Mouse (Mus musculus) neural tube, embryonic 11.5 days (tissue): ENCODE measurements around the gene Igf2bp3. TPM values are rescaled to one million over a fixed set of nuclear protein-coding genes. Genes with fewer than 3 reads are reported as not detected.

Experiments
- ATAC-seq: fragments of 200-750 bp; cut with Nextera tagmentation; 2 replicates; pipeline ENCODE4 v1.8.0; 2017; ENCODE audit warnings: moderate number of reproducible peaks, mild to moderate bottlenecking, moderate TSS enrichment, moderate library complexity; ENCODE audit not compliant: insufficient read depth, low FRiP score, low TSS enrichment
- DNase-seq: peaks from one replicate; pipeline ENCODE4 v3.0.0-alpha.2; 2015; ENCODE audit warnings: low spot score
- H3K27ac ChIP-seq: fragments of 300-500 bp; sonication (generic); 2 replicates; pipeline ENCODE4 v1.5.1; 2014; ENCODE audit warnings: low read depth, mild to moderate bottlenecking, low read length
- H3K27me3 ChIP-seq: fragments of 300-500 bp; sonication (generic); 2 replicates; pipeline ENCODE4 v1.6.1; 2014; ENCODE audit warnings: mild to moderate bottlenecking, low read length, mixed read lengths; ENCODE audit not compliant: control insufficient read depth, insufficient read depth
- H3K36me3 ChIP-seq: fragments of 300-500 bp; sonication (generic); 2 replicates; pipeline ENCODE4 v1.6.1; 2014; ENCODE audit warnings: mild to moderate bottlenecking, low read length, moderate library complexity, mixed read lengths; ENCODE audit not compliant: control insufficient read depth, insufficient read depth
- H3K4me1 ChIP-seq: fragments of 300-500 bp; sonication (generic); 2 replicates; pipeline ENCODE4 v1.6.1; 2014; ENCODE audit warnings: low read length, mixed read lengths; ENCODE audit not compliant: control insufficient read depth, insufficient read depth
- H3K4me2 ChIP-seq: fragments of 300-500 bp; sonication (generic); 2 replicates; pipeline ENCODE4 v1.6.1; 2014; ENCODE audit warnings: low read depth, mild to moderate bottlenecking, moderate library complexity
- H3K4me3 ChIP-seq: fragments of 300-500 bp; sonication (generic); 2 replicates; pipeline ENCODE4 v1.5.1; 2014; ENCODE audit warnings: low read depth, low read length
- H3K9ac ChIP-seq: fragments of 300-500 bp; sonication (generic); 2 replicates; pipeline ENCODE4 v1.6.1; 2014; ENCODE audit warnings: mild to moderate bottlenecking, low read length
- H3K9me3 ChIP-seq: fragments of 300-500 bp; sonication (generic); 2 replicates; pipeline ENCODE4 v1.6.1; 2016; ENCODE audit warnings: low read length; ENCODE audit not compliant: control insufficient read depth
- WGBS: fragments of 180-500 bp; shearing (Covaris S2); extraction: QIAGEN DNeasy Blood & Tissue Kit; methylation state at CpG from one replicate; pipeline ENCODE4 v1.1.7; 2014; 5-methylcytosine and 5-hydroxymethylcytosine counted together
- polyA plus RNA-seq: library from polyadenylated mRNA; unstranded; fragments of >200 nt; fragmentation: Nextera tagmentation; extraction: Ambion mirVana; gene quantifications from 2 replicates; pipeline ENCODE4 v1.2.1, GENCODE M21; 2014

Igf2bp3 gene
- polyA plus RNA-seq, 1 experiment from 2014 or later = 130 TPM

DNA sequence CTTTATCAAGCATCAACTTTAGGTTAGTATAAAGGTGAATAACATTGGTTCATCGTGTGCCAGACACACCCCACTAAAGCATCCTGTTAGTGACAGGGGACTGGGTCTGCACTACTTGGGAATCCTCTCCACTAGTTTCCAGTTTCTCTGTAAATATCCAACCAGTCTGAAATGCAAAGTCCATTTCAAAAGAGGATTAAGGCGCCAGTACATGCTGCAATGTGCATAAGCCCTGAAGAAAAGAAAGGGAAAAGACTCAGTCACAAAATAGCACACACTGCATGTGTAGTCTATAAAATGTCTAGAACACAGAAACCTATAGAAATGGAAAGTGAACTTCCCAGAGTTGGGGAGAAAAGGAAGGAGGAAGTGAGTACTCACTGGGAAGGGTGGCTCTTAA lies 68.3 kb downstream of the Igf2bp3 start:
- Histone ChIP-seq H3K27me3 (no peaks in the 10 kb centered on the region), H3K27ac (no peak overlapping the region), H3K4me1 (no peaks in the 10 kb centered on the region), H3K9me3 (no peaks in the 10 kb centered on the region), H3K4me3 (no peak overlapping the region), H3K36me3 (no peaks in the 10 kb centered on the region), H3K4me2 (no peak overlapping the region), H3K9ac (no peak overlapping the region)
- WGBS = 87% methylated on average over 2 of the region's 2 CpGs
- ATAC-seq (no peak), DNase-seq (no peak)

GRCm38 (mm10) chr6:49142428-49142827 lies 72.3 kb downstream of the Igf2bp3 start:
- H3K4me1 ChIP-seq = no peaks in the 10 kb centered on the region
- no peak overlapping the region for H3K4me2 ChIP-seq
- H3K9ac ChIP-seq = no peak overlapping the region
- ATAC-seq (no peak), DNase-seq (no peak)
- H3K27me3 ChIP-seq = no peaks in the 10 kb centered on the region
- no peak overlapping the region for H3K4me3 ChIP-seq
- WGBS = 87% methylated on average over 9 of the region's 9 CpGs
- no peak overlapping the region for H3K27ac ChIP-seq
- no peaks in the 10 kb centered on the region for H3K9me3 ChIP-seq
- no peaks in the 10 kb centered on the region for H3K36me3 ChIP-seq

DNA sequence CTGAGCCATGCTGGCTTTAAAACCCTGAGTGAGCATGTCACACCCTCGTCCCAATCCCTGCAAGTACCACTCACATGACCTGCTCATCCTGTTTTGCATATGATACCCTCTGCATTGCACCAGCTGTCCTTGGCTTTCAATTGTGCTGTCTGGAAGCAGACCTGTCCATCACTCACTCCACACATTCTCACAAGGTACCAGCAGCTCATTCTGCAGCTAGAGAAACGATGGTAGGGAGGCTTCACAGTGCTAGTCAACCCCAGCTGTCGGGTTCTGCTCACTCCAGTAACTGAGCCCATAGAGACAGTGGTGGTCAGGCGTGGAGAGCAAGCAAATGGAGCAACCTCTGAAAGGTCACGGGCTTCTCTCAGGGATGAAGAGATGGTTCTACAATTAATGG lies 73.6 kb downstream of the Igf2bp3 start:
- H3K36me3 ChIP-seq = no peaks in the 10 kb centered on the region
- DNase-seq = no peak
- no peaks in the 10 kb centered on the region for H3K4me1 ChIP-seq
- no peak overlapping the region for H3K9ac ChIP-seq
- H3K4me2 ChIP-seq = no peak overlapping the region
- H3K27me3 ChIP-seq = no peaks in the 10 kb centered on the region
- H3K27ac ChIP-seq = no peak overlapping the region
- 85% methylated on average over 5 of the region's 5 CpGs for WGBS
- no peak overlapping the region for H3K4me3 ChIP-seq
- no peaks in the 10 kb centered on the region for H3K9me3 ChIP-seq
- no peak for ATAC-seq

DNA sequence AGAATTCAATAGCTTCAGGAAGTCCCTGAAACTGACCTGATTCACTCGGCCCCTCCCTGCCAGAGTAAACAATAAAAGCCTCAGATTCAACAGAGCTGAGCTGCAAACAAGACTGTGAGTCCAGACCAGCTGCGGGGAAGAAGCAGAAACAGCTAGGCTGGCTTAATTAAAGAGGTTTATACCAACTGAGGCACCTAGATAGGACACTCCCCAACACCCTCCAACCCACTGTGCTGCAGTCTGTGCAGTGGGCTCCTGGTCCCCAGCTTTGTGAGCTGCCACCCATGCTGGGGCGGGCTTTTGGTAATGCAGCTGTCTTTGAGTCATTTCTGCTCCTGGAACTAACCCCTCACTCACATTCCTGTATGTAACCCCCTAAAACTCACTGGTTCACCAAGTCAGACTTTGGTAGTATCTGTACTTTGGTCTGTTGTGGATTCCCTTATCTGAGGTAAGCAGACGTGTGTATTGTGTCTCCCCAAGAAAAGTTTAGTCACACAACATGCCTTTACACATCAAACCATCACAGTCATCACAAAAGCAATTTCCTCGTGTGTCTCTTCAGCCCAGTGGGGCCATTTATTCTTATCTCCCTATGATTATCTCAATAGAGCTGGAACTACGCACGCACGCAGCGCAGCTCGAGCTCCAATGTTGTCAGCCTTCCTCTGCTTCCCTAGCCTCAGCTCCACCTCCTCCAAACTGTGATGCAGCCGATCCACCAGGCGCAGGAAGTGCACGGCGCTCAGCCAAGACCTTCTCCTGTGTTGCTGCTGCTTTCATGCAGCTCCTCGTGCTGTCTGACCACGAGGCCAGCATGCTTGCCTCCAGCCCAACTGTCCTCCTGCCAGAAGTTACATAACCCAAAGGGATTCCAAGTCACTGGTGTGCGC lies 76.4 kb downstream of the Igf2bp3 start:
- Histone ChIP-seq H3K4me2 (no peak overlapping the region), H3K9ac (no peak overlapping the region), H3K27ac (no peak overlapping the region), H3K4me1 (peaks cover 3% of the 10 kb centered on the region; the same call in 1 of the 2 replicates), H3K9me3 (no peaks in the 10 kb centered on the region), H3K27me3 (no peaks in the 10 kb centered on the region), H3K4me3 (no peak overlapping the region), H3K36me3 (no peaks in the 10 kb centered on the region)
- 87% methylated on average over 17 of the region's 17 CpGs for WGBS
- DNase-seq (no peak), ATAC-seq (no peak)

DNA sequence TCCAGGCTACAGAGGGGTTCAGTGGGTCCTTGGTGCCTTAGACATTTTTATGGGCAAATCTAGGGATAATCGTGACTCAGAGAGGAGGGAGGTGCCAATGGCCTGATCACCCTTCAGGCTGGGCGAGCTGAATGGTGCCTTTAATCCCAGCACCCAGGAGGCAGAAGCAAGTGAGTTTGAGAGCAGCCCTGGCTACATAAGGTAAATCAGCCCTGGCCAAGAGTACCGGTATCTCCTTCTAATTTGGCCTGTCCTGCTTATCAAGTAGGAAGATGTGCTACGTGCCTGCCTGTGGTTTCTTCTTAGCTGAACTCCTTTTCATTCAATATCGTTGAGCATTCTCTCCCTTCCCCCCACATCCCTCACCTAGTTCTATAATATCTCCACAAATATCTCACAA lies 78.0 kb downstream of the Igf2bp3 start:
- no peak overlapping the region for H3K4me2 ChIP-seq
- H3K4me3 ChIP-seq = no peak overlapping the region
- no peaks in the 10 kb centered on the region for H3K27me3 ChIP-seq
- H3K9ac ChIP-seq = no peak overlapping the region
- H3K27ac ChIP-seq = no peak overlapping the region
- no peaks in the 10 kb centered on the region for H3K9me3 ChIP-seq
- peaks cover 3% of the 10 kb centered on the region; the same call in 1 of the 2 replicates for H3K4me1 ChIP-seq
- WGBS = 72% methylated on average over 5 of the region's 5 CpGs
- DNase-seq (no peak), ATAC-seq (no peak)
- no peaks in the 10 kb centered on the region for H3K36me3 ChIP-seq

DNA sequence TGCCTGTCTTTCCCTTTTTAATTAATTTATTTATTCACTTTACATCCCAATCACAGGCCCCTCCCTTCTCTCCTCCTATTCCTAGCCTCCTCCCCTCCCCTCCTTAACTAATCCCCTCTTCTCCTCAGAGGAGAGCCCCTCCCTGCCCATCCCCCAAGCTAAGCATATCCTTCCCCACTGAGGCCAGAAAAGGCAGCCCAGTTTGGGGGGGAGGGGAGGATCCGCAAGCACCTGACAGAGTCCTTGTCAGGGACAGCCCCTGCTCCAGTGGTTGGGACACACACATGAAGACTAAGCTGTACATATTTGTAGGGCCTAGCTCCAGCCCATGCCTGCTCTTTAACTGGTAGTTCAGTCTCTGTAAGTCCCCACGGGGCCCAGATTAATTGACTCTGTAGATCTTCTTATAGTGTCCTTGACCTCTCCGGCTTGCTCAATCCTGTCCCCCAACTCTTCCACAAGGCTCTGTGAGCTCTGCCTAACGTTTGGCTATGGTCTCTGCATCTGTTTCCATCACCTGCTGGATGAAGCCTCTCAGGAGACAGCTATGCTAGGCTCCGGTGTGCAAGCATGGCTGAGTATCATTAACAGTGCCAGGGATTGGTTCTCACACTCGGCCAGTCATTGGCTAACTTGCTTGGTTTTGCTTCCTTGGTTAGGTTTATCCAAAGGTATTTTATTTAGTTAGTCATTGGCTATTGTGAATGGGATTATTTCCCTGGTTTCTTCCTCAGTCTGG lies 82.2 kb downstream of the Igf2bp3 start:
- no peaks in the 10 kb centered on the region for H3K9me3 ChIP-seq
- ATAC-seq (no peak), DNase-seq (no peak)
- no peak overlapping the region for H3K4me2 ChIP-seq
- WGBS = 58% methylated on average over 6 of the region's 6 CpGs
- H3K4me1 ChIP-seq = peaks cover 3% of the 10 kb centered on the region; the same call in 1 of the 2 replicates
- no peaks in the 10 kb centered on the region for H3K27me3 ChIP-seq
- H3K4me3 ChIP-seq = no peak overlapping the region
- no peak overlapping the region for H3K9ac ChIP-seq
- no peak overlapping the region for H3K27ac ChIP-seq
- H3K36me3 ChIP-seq = no peaks in the 10 kb centered on the region

DNA sequence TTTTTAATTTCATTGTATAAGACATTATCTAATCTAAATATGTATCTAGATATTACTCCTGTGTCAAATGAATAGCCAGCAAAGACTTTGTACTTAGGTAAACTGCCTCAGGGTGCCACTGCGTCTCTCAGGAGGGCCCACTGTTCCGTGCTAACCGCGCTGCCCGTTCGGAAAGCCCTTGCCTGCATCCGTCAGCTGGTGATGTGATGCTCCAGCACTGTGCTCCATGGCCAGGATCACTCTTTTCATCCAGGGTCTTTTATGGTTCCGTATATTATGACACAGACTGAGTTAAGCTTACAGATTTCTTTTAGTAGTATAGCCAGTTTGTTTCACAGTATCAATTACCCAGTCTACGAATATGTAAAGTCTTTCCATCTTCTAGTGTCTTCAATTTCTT lies 82.9 kb downstream of the Igf2bp3 start:
- no peak overlapping the region for H3K4me2 ChIP-seq
- no peak overlapping the region for H3K9ac ChIP-seq
- H3K4me3 ChIP-seq = no peak overlapping the region
- ATAC-seq (no peak), DNase-seq (no peak)
- no peak overlapping the region for H3K27ac ChIP-seq
- H3K4me1 ChIP-seq = peaks cover 3% of the 10 kb centered on the region; the same call in 1 of the 2 replicates
- no peaks in the 10 kb centered on the region for H3K27me3 ChIP-seq
- H3K36me3 ChIP-seq = no peaks in the 10 kb centered on the region
- H3K9me3 ChIP-seq = no peaks in the 10 kb centered on the region
- 87% methylated on average over 9 of the region's 9 CpGs for WGBS

DNA sequence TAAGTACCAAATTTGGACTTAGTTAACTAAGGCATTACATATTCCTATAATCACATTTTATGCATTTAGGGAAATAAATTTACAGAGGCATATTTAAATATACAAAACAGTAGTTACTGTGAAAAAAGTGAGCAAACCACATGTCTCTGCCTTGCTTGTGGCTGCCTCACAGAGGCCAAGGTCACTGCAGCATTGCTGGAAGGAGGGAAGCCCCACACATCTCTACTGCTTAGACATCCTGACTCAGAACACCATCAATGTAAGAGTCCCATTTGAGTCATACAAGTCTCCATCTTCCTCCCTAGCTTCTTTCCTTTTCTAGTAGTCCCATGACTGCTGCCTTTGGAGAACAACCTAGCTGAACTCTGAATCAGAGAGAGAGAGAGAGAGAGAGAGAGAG lies 84.4 kb downstream of the Igf2bp3 start:
- no peaks in the 10 kb centered on the region; the same call in 1 of the 2 replicates for H3K4me1 ChIP-seq
- ATAC-seq = no peak
- no peak for DNase-seq
- no peaks in the 10 kb centered on the region for H3K36me3 ChIP-seq
- H3K4me3 ChIP-seq = no peak overlapping the region
- no peak overlapping the region for H3K9ac ChIP-seq
- no peaks in the 10 kb centered on the region for H3K27me3 ChIP-seq
- H3K9me3 ChIP-seq = no peaks in the 10 kb centered on the region
- H3K27ac ChIP-seq = no peak overlapping the region
- no peak overlapping the region for H3K4me2 ChIP-seq
